Mouse (Mus musculus) liver, postnatal 0 days (tissue): ENCODE measurements around the gene Tcp10a. TPM values are rescaled to one million over a fixed set of nuclear protein-coding genes. Genes with fewer than 3 reads are reported as not detected.
"Not testable (repeated sequence)": the region's sequence is repeated elsewhere in the genome, so short reads cannot be mapped to it uniquely, and the experiment has no call there.

ENCODE experiments used
- ATAC-seq: fragments of 200-750 bp; cut with Nextera tagmentation; 2 replicates; pipeline ENCODE4 v1.8.0; 2017; ENCODE audit warnings: mild to moderate bottlenecking, moderate library complexity
- DNase-seq: peaks from one replicate; pipeline ENCODE4 v3.0.0-alpha.2; 2016
- H3K27ac ChIP-seq: fragments of 300-500 bp; sonication (generic); 2 replicates; pipeline ENCODE4 v1.5.1; 2014; ENCODE audit warnings: antibody characterized with exemption, moderate library complexity, mild to moderate bottlenecking, low read depth
- H3K27me3 ChIP-seq: fragments of 300-500 bp; sonication (generic); 2 replicates; pipeline ENCODE4 v1.6.1; 2014; ENCODE audit warnings: low read length, control low read depth, mixed read lengths; ENCODE audit not compliant: insufficient read depth
- H3K36me3 ChIP-seq: fragments of 300-500 bp; sonication (generic); replicated peaks from 2 replicates; pipeline ENCODE4 v1.6.1; 2014; ENCODE audit warnings: mild to moderate bottlenecking, control low read depth, low read length, moderate library complexity, mixed read lengths; ENCODE audit not compliant: insufficient read depth
- H3K4me1 ChIP-seq: fragments of 300-500 bp; sonication (generic); 2 replicates; pipeline ENCODE4 v1.6.1; 2014; ENCODE audit warnings: antibody characterized with exemption, mild to moderate bottlenecking, control low read depth; ENCODE audit not compliant: insufficient read depth
- H3K4me2 ChIP-seq: fragments of 300-500 bp; sonication (generic); 2 replicates; pipeline ENCODE4 v1.6.1; 2014; ENCODE audit warnings: low read depth, mild to moderate bottlenecking, low read length, moderate library complexity, mixed read lengths
- H3K4me3 ChIP-seq: fragments of 300-500 bp; sonication (generic); 2 replicates; pipeline ENCODE4 v1.5.1; 2014; ENCODE audit warnings: low read depth, low read length
- H3K9ac ChIP-seq: fragments of 300-500 bp; sonication (generic); replicated peaks from 2 replicates; pipeline ENCODE4 v1.6.1; 2014; ENCODE audit warnings: mild to moderate bottlenecking, moderate library complexity
- H3K9me3 ChIP-seq: fragments of 300-500 bp; sonication (generic); 2 replicates; pipeline ENCODE4 v1.6.1; 2016; ENCODE audit warnings: mild to moderate bottlenecking, control low read depth, low read length, mixed read lengths
- CTCF ChIP-seq: sonication (generic); IDR thresholded peaks from 2 replicates; pipeline ENCODE4 v1.5.1; 2016; ENCODE audit warnings: antibody characterized with exemption, low read depth
- EP300 ChIP-seq: IDR thresholded peaks from 2 replicates; pipeline ENCODE4 v1.6.1; 2016; ENCODE audit warnings: antibody characterized with exemption, low read depth, mild to moderate bottlenecking
- WGBS: fragments of 180-500 bp; shearing (Covaris S2); extraction: QIAGEN DNeasy Blood & Tissue Kit; methylation state at CpG from one replicate; pipeline ENCODE4 v1.1.7; 2014; ENCODE audit not compliant: insufficient replicate concordance; 5-methylcytosine and 5-hydroxymethylcytosine counted together
- polyA plus RNA-seq: library from polyadenylated mRNA; unstranded; fragments of >200 nt; fragmentation: Nextera tagmentation; extraction: Ambion mirVana; gene quantifications from 2 replicates; pipeline ENCODE4 v1.2.1, GENCODE M21; 2015

The Tcp10a gene
- polyA plus RNA-seq, 1 experiment from 2014 or later = not detected

DNA sequence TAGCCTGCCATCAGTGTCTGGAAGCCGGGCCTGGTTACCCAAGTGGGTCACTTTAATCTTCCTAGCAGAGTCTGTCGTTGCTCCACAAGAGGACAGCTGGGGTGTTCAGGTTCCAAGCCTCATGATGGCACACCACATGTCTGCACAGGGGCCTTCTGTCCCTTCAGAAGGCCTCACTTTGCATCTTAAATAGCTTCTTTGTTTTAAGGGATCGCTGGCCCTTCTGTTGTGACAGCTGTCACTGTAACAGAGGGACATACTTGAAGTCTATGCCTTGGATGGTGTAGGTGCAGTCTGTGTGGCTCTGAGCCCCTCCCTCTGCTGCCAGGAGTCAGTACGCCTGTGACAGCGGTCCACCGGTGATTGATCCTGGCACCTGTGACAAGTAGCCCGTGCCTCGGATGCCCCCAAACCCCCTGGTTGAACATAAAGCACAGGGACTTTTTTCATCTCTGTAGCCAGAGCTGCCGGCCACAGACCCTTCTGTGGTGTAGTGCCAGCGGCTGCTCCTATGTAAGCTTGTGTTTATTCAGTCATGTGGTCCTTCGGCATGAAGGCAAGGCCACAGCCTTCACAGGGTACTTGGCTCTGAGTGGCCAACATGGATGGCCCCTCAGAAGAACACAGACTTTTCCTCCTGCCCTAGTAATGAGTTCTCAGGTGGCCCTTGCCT is 32.3 kb upstream of the Tcp10a start:
- Histone ChIP-seq H3K4me1 (no peaks in the 10 kb centered on the region), H3K4me2 (no peak overlapping the region), H3K4me3 (no peak overlapping the region), H3K9me3 (no peaks in the 10 kb centered on the region), H3K36me3 (no peaks in the 10 kb centered on the region), H3K27ac (no peak overlapping the region), H3K9ac (no peak overlapping the region), H3K27me3 (no peaks in the 10 kb centered on the region)
- DNase-seq = no peak
- TF ChIP-seq EP300 (no peak), CTCF (no peak)
- 80% methylated on average over 11 of the region's 11 CpGs for WGBS
- ATAC-seq = no peak

GRCm38 (mm10) chr17:7306278-7307196 is 17.9 kb upstream of the Tcp10a start:
- DNase-seq, H3K4me1 ChIP-seq, H3K9ac ChIP-seq, H3K27me3 ChIP-seq, H3K9me3 ChIP-seq, H3K27ac ChIP-seq, H3K36me3 ChIP-seq, H3K4me2 ChIP-seq, H3K4me3 ChIP-seq: not testable (repeated sequence)
- peak; percentile 53; the same call in 1 of the 2 replicates for TF ChIP-seq CTCF
- ATAC-seq = peak; percentile 63; the same call in 1 of the 2 replicates
- 53% methylated on average over 8 of the region's 8 CpGs for WGBS

GRCm38 (mm10) chr17:7315693-7316382 is 8.6 kb upstream of the Tcp10a start:
- H3K4me1 ChIP-seq, H3K4me2 ChIP-seq, H3K9me3 ChIP-seq, H3K9ac ChIP-seq, H3K27ac ChIP-seq, DNase-seq, H3K36me3 ChIP-seq, H3K4me3 ChIP-seq, H3K27me3 ChIP-seq: not testable (repeated sequence)
- peak; percentile 19; the same call in 1 of the 2 replicates for ATAC-seq
- 41% methylated on average over 5 of the region's 8 CpGs for WGBS

DNA sequence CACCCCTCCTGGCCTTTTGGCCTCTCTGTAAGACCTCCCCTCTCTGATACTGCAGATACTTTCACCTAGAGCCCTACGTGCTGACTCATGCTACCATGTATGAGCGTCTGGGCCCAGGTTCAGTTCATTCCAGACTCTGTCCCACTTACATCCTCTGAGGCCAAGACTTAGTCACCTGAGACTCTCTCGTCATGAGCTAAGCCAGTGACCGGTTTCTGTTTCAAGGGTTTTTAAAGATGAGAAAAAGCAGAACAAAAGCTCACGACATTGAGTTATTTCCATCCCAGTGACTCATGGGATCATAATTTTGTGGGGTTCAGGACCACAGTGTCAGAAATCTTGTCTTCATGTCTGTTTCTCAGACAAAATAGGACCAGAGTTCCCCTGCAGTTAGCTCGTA is 4.7 kb upstream of the Tcp10a start:
- H3K27ac ChIP-seq, H3K27me3 ChIP-seq, H3K4me3 ChIP-seq, H3K4me2 ChIP-seq, H3K9me3 ChIP-seq, DNase-seq, ATAC-seq, H3K4me1 ChIP-seq, H3K36me3 ChIP-seq, H3K9ac ChIP-seq: not testable (repeated sequence)
- WGBS = 71% methylated on average over 6 of the region's 6 CpGs

- H3K9me3 ChIP-seq, DNase-seq, ATAC-seq, H3K4me1 ChIP-seq, H3K36me3 ChIP-seq, H3K27ac ChIP-seq, H3K4me3 ChIP-seq, H3K27me3 ChIP-seq, H3K9ac ChIP-seq, H3K4me2 ChIP-seq: not testable (repeated sequence)
- WGBS = 42% methylated on average over 3 of the region's 8 CpGs
Observed at GRCm38 (mm10) chr17:7326415-7326814, 2.0 kb downstream of the Tcp10a start.

- H3K36me3 ChIP-seq, DNase-seq, H3K4me3 ChIP-seq, ATAC-seq, H3K4me2 ChIP-seq, H3K9ac ChIP-seq, H3K27me3 ChIP-seq, H3K9me3 ChIP-seq, H3K27ac ChIP-seq, H3K4me1 ChIP-seq: not testable (repeated sequence)
- 54% methylated on average over 3 of the region's 5 CpGs for WGBS
Observed at GRCm38 (mm10) chr17:7332745-7333144, 8.3 kb downstream of the Tcp10a start.

GRCm38 (mm10) chr17:7337381-7337780 is 12.9 kb downstream of the Tcp10a start:
- not testable (repeated sequence) for H3K9me3 ChIP-seq, H3K4me1 ChIP-seq, H3K9ac ChIP-seq, H3K4me3 ChIP-seq, H3K4me2 ChIP-seq, DNase-seq, ATAC-seq, H3K27me3 ChIP-seq, H3K27ac ChIP-seq, H3K36me3 ChIP-seq
- 63% methylated on average over 8 of the region's 9 CpGs for WGBS

GRCm38 (mm10) chr17:7348765-7349164 is 24.3 kb downstream of the Tcp10a start:
- H3K27ac ChIP-seq, ATAC-seq, H3K36me3 ChIP-seq, H3K9ac ChIP-seq, H3K4me1 ChIP-seq, H3K27me3 ChIP-seq, H3K4me3 ChIP-seq, DNase-seq, H3K4me2 ChIP-seq, H3K9me3 ChIP-seq: not testable (repeated sequence)
- 50% methylated on average over 1 of the region's 3 CpGs for WGBS

DNA sequence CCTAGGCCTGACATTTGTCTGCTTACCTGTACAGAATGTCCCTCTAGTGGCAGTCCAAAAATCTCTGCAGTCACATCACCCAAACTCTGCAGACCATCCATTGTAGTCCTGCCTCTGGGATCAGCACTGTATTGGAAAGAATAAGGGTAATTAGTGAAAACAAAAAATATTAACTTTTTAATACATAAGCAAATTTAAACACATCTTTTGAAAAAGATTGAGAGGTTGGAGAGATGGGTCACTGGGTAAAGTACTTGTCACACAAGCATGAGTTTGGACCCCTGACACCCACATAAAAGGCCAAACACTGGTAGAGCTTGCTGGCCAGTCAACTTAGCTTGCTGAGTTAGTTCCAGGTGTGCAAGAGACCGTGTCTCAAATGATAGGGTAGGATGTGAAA is 28.1 kb downstream of the Tcp10a start, which contains the start of gene Ttll2:
Gene Ttll2 (minus strand): TSS at position 101 of the 400 bp plus-strand sequence.
- not testable (repeated sequence) for H3K9ac ChIP-seq, H3K4me2 ChIP-seq, H3K9me3 ChIP-seq, ATAC-seq, H3K36me3 ChIP-seq, H3K27me3 ChIP-seq, H3K4me1 ChIP-seq, H3K27ac ChIP-seq, H3K4me3 ChIP-seq, DNase-seq
- 67% methylated on average over 1 of the region's 1 CpGs for WGBS
